Mouse (Mus musculus): ENCODE results near the gene Il6st. TPM values are rescaled to one million over a fixed set of nuclear protein-coding genes. Genes with fewer than 3 reads are reported as not detected.

Gene Il6st
- polyA plus RNA-seq, 1 experiment from 2014 or later: 20.8 TPM

DNA sequence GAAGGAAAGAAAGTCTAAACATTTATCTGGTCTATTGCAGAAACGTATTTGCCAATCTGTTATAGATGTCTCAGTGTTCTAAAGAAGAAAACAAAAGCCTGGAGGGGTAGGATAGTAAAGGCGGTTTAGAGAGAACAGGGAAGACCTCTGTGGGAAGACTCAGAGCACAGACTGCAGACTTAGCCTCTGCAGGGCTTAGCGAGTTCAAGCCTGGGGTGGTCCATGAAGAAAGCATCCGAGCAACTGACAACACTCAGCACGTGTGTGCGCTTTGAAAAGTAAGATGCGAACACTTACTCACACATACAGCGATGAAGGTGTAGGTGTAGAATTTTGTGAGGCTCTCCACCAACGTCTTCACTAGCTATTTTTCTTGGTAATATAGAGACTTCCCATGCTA, 7.3 kb downstream of the Il6st start:
- WGBS: 91% methylated on average over 9 of the region's 9 CpGs
- H3K4me3 ChIP-seq (replicated peaks): no peak overlapping the region
- H3K9me3 ChIP-seq: no peaks in the 10 kb centered on the region
- peaks cover 7% of the 10 kb centered on the region; the same call in 1 of the 2 replicates for H3K36me3 ChIP-seq
- H3K4me2 ChIP-seq (replicated peaks): no peak overlapping the region
- H3K9ac ChIP-seq (replicated peaks): no peak overlapping the region
- 0 out of 2 replicates have a peak, but pooled peaks cover under 1% of the 10 kb centered on the region for H3K4me1 ChIP-seq (replicated peaks)
- no peak for ATAC-seq
- no peaks in the 10 kb centered on the region for H3K27me3 ChIP-seq
- no peak overlapping the region for H3K27ac ChIP-seq

- Histone ChIP-seq H3K27ac (no peak overlapping the region), H3K4me2 (replicated peaks) (no peak overlapping the region), H3K9me3 (no peaks in the 10 kb centered on the region), H3K27me3 (no peaks in the 10 kb centered on the region), H3K4me3 (replicated peaks) (no peak overlapping the region), H3K4me1 (replicated peaks) (no peaks in the 10 kb centered on the region), H3K9ac (replicated peaks) (no peak overlapping the region), H3K36me3 (peaks cover 13% of the 10 kb centered on the region; the same call in 1 of the 2 replicates)
- 93% methylated on average over 19 of the region's 19 CpGs for WGBS
- no peak for ATAC-seq
These were observed 8.6 kb downstream of the Il6st start for GRCm38 (mm10) chr13:112472401-112473023.

- no peak for ATAC-seq
- no peak overlapping the region for H3K4me3 ChIP-seq (replicated peaks)
- H3K27ac ChIP-seq: no peak overlapping the region
- H3K4me2 ChIP-seq (replicated peaks): no peak overlapping the region
- no peaks in the 10 kb centered on the region for H3K4me1 ChIP-seq (replicated peaks)
- no peak overlapping the region for H3K9ac ChIP-seq (replicated peaks)
- H3K36me3 ChIP-seq: peaks cover 14% of the 10 kb centered on the region; the same call in 1 of the 2 replicates
- no peaks in the 10 kb centered on the region for H3K27me3 ChIP-seq
- H3K9me3 ChIP-seq: no peaks in the 10 kb centered on the region
- WGBS: 89% methylated on average over 21 of the region's 21 CpGs
These were observed 10.2 kb downstream of the Il6st start for GRCm38 (mm10) chr13:112473757-112474755.

GRCm38 (mm10) chr13:112479032-112479431, 15.2 kb downstream of the Il6st start:
- H3K9me3 ChIP-seq: no peaks in the 10 kb centered on the region
- no peak for ATAC-seq
- H3K27me3 ChIP-seq: no peaks in the 10 kb centered on the region

GRCm38 (mm10) chr13:112479926-112480325, 16.1 kb downstream of the Il6st start:
- no peak overlapping the region for H3K27ac ChIP-seq
- H3K4me2 ChIP-seq (replicated peaks): no peak overlapping the region
- WGBS: 92% methylated on average over 15 of the region's 15 CpGs
- H3K36me3 ChIP-seq: peaks cover 41% of the 10 kb centered on the region
- H3K9me3 ChIP-seq: no peaks in the 10 kb centered on the region
- ATAC-seq: no peak
- H3K4me1 ChIP-seq (replicated peaks): no peaks in the 10 kb centered on the region
- H3K4me3 ChIP-seq (replicated peaks): no peak overlapping the region
- H3K27me3 ChIP-seq: no peaks in the 10 kb centered on the region
- no peak overlapping the region for H3K9ac ChIP-seq (replicated peaks)

More at GRCm38 (mm10) chr13:112479032-112479431, 15.2 kb downstream of the Il6st start:
- no peak overlapping the region for H3K4me3 ChIP-seq (replicated peaks)
- WGBS: 89% methylated on average over 7 of the region's 7 CpGs
- no peak overlapping the region for H3K4me2 ChIP-seq (replicated peaks)
- H3K27ac ChIP-seq: no peak overlapping the region
- no peak overlapping the region for H3K9ac ChIP-seq (replicated peaks)
- no peaks in the 10 kb centered on the region for H3K4me1 ChIP-seq (replicated peaks)
- peaks cover 35% of the 10 kb centered on the region for H3K36me3 ChIP-seq

GRCm38 (mm10) chr13:112482525-112482924, 18.7 kb downstream of the Il6st start:
- 94% methylated on average over 5 of the region's 5 CpGs for WGBS
- Histone ChIP-seq H3K27ac (no peak overlapping the region), H3K9me3 (no peaks in the 10 kb centered on the region), H3K4me1 (replicated peaks) (no peaks in the 10 kb centered on the region), H3K4me2 (replicated peaks) (no peak overlapping the region), H3K36me3 (peaks cover 45% of the 10 kb centered on the region), H3K9ac (replicated peaks) (no peak overlapping the region), H3K4me3 (replicated peaks) (no peak overlapping the region), H3K27me3 (no peaks in the 10 kb centered on the region)
- no peak for ATAC-seq

DNA sequence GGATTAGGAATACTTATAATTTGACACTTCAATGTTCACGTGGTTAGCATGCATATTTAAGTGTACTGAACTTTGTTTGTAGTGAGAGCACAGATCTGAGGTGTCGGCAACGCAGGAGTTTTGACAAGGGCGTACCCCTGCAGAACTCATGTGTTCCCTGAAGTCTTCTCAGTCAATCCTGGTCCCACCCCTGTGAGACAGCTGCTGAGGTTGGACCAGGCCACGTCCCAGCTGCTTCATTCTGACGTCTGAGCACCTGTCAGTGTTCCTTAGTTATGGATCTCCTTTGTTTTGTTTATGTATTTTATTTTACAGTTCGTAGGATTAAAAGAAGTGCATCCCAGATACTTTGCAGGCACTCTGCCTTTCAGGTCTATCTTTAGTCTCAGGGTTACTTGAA, 19.1 kb downstream of the Il6st start:
- Histone ChIP-seq H3K9me3 (no peaks in the 10 kb centered on the region), H3K27me3 (no peaks in the 10 kb centered on the region), H3K4me1 (replicated peaks) (no peaks in the 10 kb centered on the region), H3K4me3 (replicated peaks) (no peak overlapping the region), H3K27ac (no peak overlapping the region), H3K4me2 (replicated peaks) (no peak overlapping the region), H3K9ac (replicated peaks) (no peak overlapping the region), H3K36me3 (peaks cover 44% of the 10 kb centered on the region)
- no peak for ATAC-seq
- 87% methylated on average over 7 of the region's 7 CpGs for WGBS

GRCm38 (mm10) chr13:112486236-112486635, 22.4 kb downstream of the Il6st start:
- Histone ChIP-seq H3K4me2 (replicated peaks) (no peak overlapping the region), H3K9me3 (no peaks in the 10 kb centered on the region), H3K27ac (no peak overlapping the region), H3K36me3 (peaks cover 54% of the 10 kb centered on the region), H3K27me3 (no peaks in the 10 kb centered on the region), H3K9ac (replicated peaks) (no peak overlapping the region), H3K4me3 (replicated peaks) (no peak overlapping the region), H3K4me1 (replicated peaks) (no peaks in the 10 kb centered on the region)
- 96% methylated on average over 5 of the region's 5 CpGs for WGBS
- ATAC-seq: no peak

DNA sequence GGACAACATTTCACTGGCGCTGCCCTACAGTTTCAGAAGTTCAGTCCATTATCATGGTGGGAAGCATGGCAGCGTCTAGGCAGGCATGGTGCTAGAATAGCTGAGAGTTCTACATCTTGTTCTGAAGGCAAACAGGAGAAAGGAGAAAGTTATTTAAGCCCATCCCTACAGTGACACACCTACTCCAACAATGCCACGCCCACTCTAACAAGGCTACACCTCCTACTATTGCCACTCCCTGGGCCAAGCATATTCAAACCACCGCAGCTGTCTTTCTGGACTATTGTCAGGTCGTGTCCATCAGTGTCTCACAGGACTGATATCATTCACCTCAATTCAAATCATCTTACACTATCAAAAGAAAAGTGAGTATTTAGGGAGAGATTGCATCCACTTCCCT, 22.8 kb downstream of the Il6st start:
- no peak overlapping the region for H3K9ac ChIP-seq (replicated peaks)
- H3K4me2 ChIP-seq (replicated peaks): no peak overlapping the region
- WGBS: 92% methylated on average over 5 of the region's 5 CpGs
- H3K27ac ChIP-seq: no peak overlapping the region
- H3K4me1 ChIP-seq (replicated peaks): no peaks in the 10 kb centered on the region
- H3K36me3 ChIP-seq: peaks cover 53% of the 10 kb centered on the region
- no peak overlapping the region for H3K4me3 ChIP-seq (replicated peaks)
- no peaks in the 10 kb centered on the region for H3K27me3 ChIP-seq
- H3K9me3 ChIP-seq: no peaks in the 10 kb centered on the region
- no peak for ATAC-seq

- H3K9ac ChIP-seq (replicated peaks): no peak overlapping the region
- peaks cover 46% of the 10 kb centered on the region for H3K36me3 ChIP-seq
- ATAC-seq: no peak
- H3K4me2 ChIP-seq (replicated peaks): no peak overlapping the region
- H3K9me3 ChIP-seq: no peaks in the 10 kb centered on the region
- WGBS: 97% methylated on average over 3 of the region's 3 CpGs
- H3K27me3 ChIP-seq: no peaks in the 10 kb centered on the region
- no peaks in the 10 kb centered on the region for H3K4me1 ChIP-seq (replicated peaks)
- H3K27ac ChIP-seq: no peak overlapping the region
- H3K4me3 ChIP-seq (replicated peaks): no peak overlapping the region
These were observed 26.2 kb downstream of the Il6st start for GRCm38 (mm10) chr13:112490036-112490435.

GRCm38 (mm10) chr13:112491636-112492284, 27.9 kb downstream of the Il6st start:
- H3K4me1 ChIP-seq (replicated peaks): no peaks in the 10 kb centered on the region
- 91% methylated on average over 14 of the region's 14 CpGs for WGBS
- H3K9ac ChIP-seq (replicated peaks): no peak overlapping the region
- ATAC-seq: no peak
- peaks cover 40% of the 10 kb centered on the region for H3K36me3 ChIP-seq
- H3K4me3 ChIP-seq (replicated peaks): no peak overlapping the region
- no peak overlapping the region for H3K4me2 ChIP-seq (replicated peaks)
- no peaks in the 10 kb centered on the region for H3K27me3 ChIP-seq
- H3K9me3 ChIP-seq: no peaks in the 10 kb centered on the region
- H3K27ac ChIP-seq: no peak overlapping the region

DNA sequence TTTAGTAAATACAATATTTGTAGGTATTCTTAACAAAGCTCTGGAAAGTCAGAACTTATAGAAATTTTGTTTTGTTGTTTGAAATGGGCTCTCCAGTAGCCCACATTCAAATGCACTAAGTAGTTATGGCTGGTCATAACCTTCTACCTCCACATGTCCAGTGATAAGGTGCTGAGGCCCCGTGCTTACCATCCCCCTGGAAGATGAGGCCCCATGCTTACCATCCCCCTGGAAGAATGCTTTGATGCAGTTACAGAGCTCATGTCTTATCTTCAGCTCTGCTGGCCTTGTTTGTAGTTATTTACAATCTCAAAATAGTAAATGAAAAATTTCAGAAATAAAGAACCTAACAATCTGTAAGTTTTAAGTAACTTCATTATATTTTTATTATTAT, 28.4 kb downstream of the Il6st start:
- no peak for ATAC-seq
- Histone ChIP-seq H3K36me3 (peaks cover 40% of the 10 kb centered on the region), H3K4me2 (replicated peaks) (no peak overlapping the region), H3K9ac (replicated peaks) (no peak overlapping the region), H3K9me3 (no peaks in the 10 kb centered on the region), H3K27me3 (no peaks in the 10 kb centered on the region), H3K4me3 (replicated peaks) (no peak overlapping the region), H3K27ac (no peak overlapping the region), H3K4me1 (replicated peaks) (no peaks in the 10 kb centered on the region)
- 95% methylated on average over 1 of the region's 1 CpGs for WGBS
